Mouse (Mus musculus): ENCODE data around the gene Phkb. TPM values are rescaled to one million over a fixed set of nuclear protein-coding genes. Genes with fewer than 3 reads are reported as not detected.

Phkb gene
- total RNA-seq, 2 experiments from 2014 or later, result 40.1 to 44.0 TPM

GRCm38 (mm10) chr8:85871660-85872059, 30.9 kb downstream of the Phkb start:
- DNase-seq (ENCODE audit: low spot score in 2 of 2), result no peak
- no peak for TF ChIP-seq CTCF (conservative IDR thresholded peaks at IDR 0.05)
- peak overlapping the region; percentile 25; the same call in 1 of the 2 replicates for H3K27ac ChIP-seq
- H3K4me3 ChIP-seq, result no peak overlapping the region

GRCm38 (mm10) chr8:85877976-85878375, 37.2 kb downstream of the Phkb start:
- no peak overlapping the region for H3K4me3 ChIP-seq
- TF ChIP-seq CTCF (conservative IDR thresholded peaks at IDR 0.05), result no peak
- H3K27ac ChIP-seq, result no peak overlapping the region
- no peak for DNase-seq (ENCODE audit: low spot score in 2 of 2)

- no peak for DNase-seq (ENCODE audit: low spot score in 2 of 2)
- TF ChIP-seq CTCF (conservative IDR thresholded peaks at IDR 0.05), result no peak
These were observed 38.9 kb downstream of the Phkb start for GRCm38 (mm10) chr8:85879624-85880023.

GRCm38 (mm10) chr8:85884811-85885210, 44.1 kb downstream of the Phkb start:
- DNase-seq (ENCODE audit: low spot score in 2 of 2), result no peak
- Histone ChIP-seq H3K27ac (no peak overlapping the region), H3K4me3 (no peak overlapping the region)
- no peak for TF ChIP-seq CTCF (conservative IDR thresholded peaks at IDR 0.05)

More at GRCm38 (mm10) chr8:85879624-85880023, 38.9 kb downstream of the Phkb start:
- H3K4me3 ChIP-seq, result no peak overlapping the region
- H3K27ac ChIP-seq, result no peak overlapping the region

- Histone ChIP-seq H3K27ac (no peak overlapping the region), H3K4me3 (no peak overlapping the region)
- TF ChIP-seq CTCF (conservative IDR thresholded peaks at IDR 0.05), result no peak
- DNase-seq (ENCODE audit: low spot score in 2 of 2), result no peak
These were observed 56.9 kb downstream of the Phkb start for GRCm38 (mm10) chr8:85897636-85898035.

- DNase-seq (ENCODE audit: low spot score in 2 of 2), result no peak
- H3K27ac ChIP-seq, result peak overlapping the region; percentile 88
- TF ChIP-seq CTCF (conservative IDR thresholded peaks at IDR 0.05), result no peak
- H3K4me3 ChIP-seq, result no peak overlapping the region
These were observed 84.2 kb downstream of the Phkb start for GRCm38 (mm10) chr8:85924991-85925390.

- Histone ChIP-seq H3K4me3 (no peak overlapping the region), H3K27ac (peak overlapping the region; percentile 88)
- DNase-seq (ENCODE audit: low spot score in 2 of 2), result no peak
- TF ChIP-seq CTCF (conservative IDR thresholded peaks at IDR 0.05), result no peak
These were observed 84.8 kb downstream of the Phkb start for GRCm38 (mm10) chr8:85925574-85925973.

GRCm38 (mm10) chr8:85926107-85926506, 85.3 kb downstream of the Phkb start:
- DNase-seq (ENCODE audit: low spot score in 2 of 2), result peak; percentile 11 to 32
- no peak overlapping the region for H3K4me3 ChIP-seq
- TF ChIP-seq CTCF (conservative IDR thresholded peaks at IDR 0.05), result no peak
- peak overlapping the region; percentile 88 for H3K27ac ChIP-seq

GRCm38 (mm10) chr8:85936148-85936547, 95.4 kb downstream of the Phkb start:
- no peak for TF ChIP-seq CTCF (conservative IDR thresholded peaks at IDR 0.05)

GRCm38 (mm10) chr8:85937343-85937742, 96.6 kb downstream of the Phkb start:
- no peak for TF ChIP-seq CTCF (conservative IDR thresholded peaks at IDR 0.05)
- H3K4me3 ChIP-seq, result no peak overlapping the region
- DNase-seq (ENCODE audit: low spot score in 2 of 2), result no peak
- H3K27ac ChIP-seq, result no peak overlapping the region

More at GRCm38 (mm10) chr8:85936148-85936547, 95.4 kb downstream of the Phkb start:
- no peak overlapping the region for H3K4me3 ChIP-seq
- H3K27ac ChIP-seq, result no peak overlapping the region
- DNase-seq (ENCODE audit: low spot score in 2 of 2), result no peak

- no peak for TF ChIP-seq CTCF (conservative IDR thresholded peaks at IDR 0.05)
- DNase-seq (ENCODE audit: low spot score in 2 of 2), result no peak
- Histone ChIP-seq H3K4me3 (no peak overlapping the region), H3K27ac (no peak overlapping the region)
These were observed 104.1 kb downstream of the Phkb start for GRCm38 (mm10) chr8:85944820-85945219.

GRCm38 (mm10) chr8:85958391-85958790, 117.6 kb downstream of the Phkb start:
- DNase-seq (ENCODE audit: low spot score in 2 of 2), result no peak
- no peak for TF ChIP-seq CTCF (conservative IDR thresholded peaks at IDR 0.05)
- H3K4me3 ChIP-seq, result no peak overlapping the region
- no peak overlapping the region for H3K27ac ChIP-seq

GRCm38 (mm10) chr8:85959880-85960279, 119.1 kb downstream of the Phkb start:
- no peak for DNase-seq (ENCODE audit: low spot score in 2 of 2)
- TF ChIP-seq CTCF (conservative IDR thresholded peaks at IDR 0.05), result no peak
- H3K27ac ChIP-seq, result no peak overlapping the region
- H3K4me3 ChIP-seq, result no peak overlapping the region

GRCm38 (mm10) chr8:85977588-85978077, 136.9 kb downstream of the Phkb start:
- H3K27ac ChIP-seq, result no peak overlapping the region
- peak; percentile 18; the same call in 1 of the 2 replicates for TF ChIP-seq CTCF (conservative IDR thresholded peaks at IDR 0.05)
- no peak overlapping the region for H3K4me3 ChIP-seq
- no peak for DNase-seq (ENCODE audit: low spot score in 2 of 2)

Data from layer of hippocampus, adult 2 months (tissue).